Mouse (Mus musculus) erythroblast, embryonic 14.5 days (primary cell): ENCODE data around the gene Atoh7. TPM values are rescaled to one million over a fixed set of nuclear protein-coding genes. Genes with fewer than 3 reads are reported as not detected.

Source experiments
- H3K27me3 ChIP-seq: 2 replicates; pipeline ENCODE4 v1.6.1; 2012; ENCODE audit warnings: inconsistent platforms; ENCODE audit not compliant: control insufficient read depth
- H3K36me3 ChIP-seq: 2 replicates; pipeline ENCODE4 v1.6.1; 2012; ENCODE audit warnings: mild to moderate bottlenecking, inconsistent platforms; ENCODE audit not compliant: control insufficient read depth
- H3K4me1 ChIP-seq: 2 replicates; pipeline ENCODE4 v1.6.1; 2012; ENCODE audit warnings: inconsistent platforms; ENCODE audit not compliant: control insufficient read depth
- H3K4me3 ChIP-seq: replicated peaks from 2 replicates; pipeline ENCODE3; 2012; ENCODE audit warnings: moderate library complexity, mild to moderate bottlenecking, inconsistent platforms
- H3K9me3 ChIP-seq: 2 replicates; pipeline ENCODE4 v1.6.1; 2012; ENCODE audit warnings: low read length, inconsistent platforms, mixed read lengths; ENCODE audit not compliant: control insufficient read depth
- GATA1 ChIP-seq: IDR thresholded peaks from 2 replicates; pipeline ENCODE4 v1.6.1; 2012; ENCODE audit warnings: low read length, inconsistent platforms, mixed read lengths
- TAL1 ChIP-seq: IDR thresholded peaks from 3 replicates; pipeline ENCODE4 v1.6.1; 2012; ENCODE audit warnings: low read length, inconsistent platforms, mixed read lengths
- polyA plus RNA-seq: library from polyadenylated mRNA; stranded (reverse); fragments of >175 nt; gene quantifications from 2 replicates; pipeline ENCODE4 v1.2.3, GENCODE M21; 2012

Atoh7 gene
- polyA plus RNA-seq, 1 experiment: not detected

DNA sequence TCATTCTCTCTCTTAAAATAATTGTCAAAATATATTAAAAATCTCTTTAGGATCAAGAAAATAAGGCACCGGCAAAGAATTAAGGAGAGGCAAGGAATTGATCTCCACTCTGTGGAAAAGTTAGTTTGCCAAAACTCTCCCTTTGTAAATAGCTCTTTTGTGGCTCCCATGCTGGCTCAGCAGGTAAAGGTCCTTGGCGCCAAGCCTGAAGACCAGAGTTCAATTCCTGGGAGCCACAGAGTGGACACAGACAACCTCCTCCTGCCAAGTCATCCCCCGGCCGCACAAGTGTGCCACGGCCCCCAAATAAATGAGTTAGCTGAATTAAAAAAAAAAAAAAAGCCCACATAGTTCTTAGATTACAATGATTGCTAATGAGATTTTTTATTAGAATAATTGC lies 36.8 kb upstream of the Atoh7 start:
- H3K4me1 ChIP-seq: no peaks in the 10 kb centered on the region
- H3K27me3 ChIP-seq: no peaks in the 10 kb centered on the region
- no peak overlapping the region for H3K4me3 ChIP-seq
- no peaks in the 10 kb centered on the region for H3K9me3 ChIP-seq
- no peaks in the 10 kb centered on the region for H3K36me3 ChIP-seq
- no peak for TF ChIP-seq TAL1
- no peak for TF ChIP-seq GATA1

DNA sequence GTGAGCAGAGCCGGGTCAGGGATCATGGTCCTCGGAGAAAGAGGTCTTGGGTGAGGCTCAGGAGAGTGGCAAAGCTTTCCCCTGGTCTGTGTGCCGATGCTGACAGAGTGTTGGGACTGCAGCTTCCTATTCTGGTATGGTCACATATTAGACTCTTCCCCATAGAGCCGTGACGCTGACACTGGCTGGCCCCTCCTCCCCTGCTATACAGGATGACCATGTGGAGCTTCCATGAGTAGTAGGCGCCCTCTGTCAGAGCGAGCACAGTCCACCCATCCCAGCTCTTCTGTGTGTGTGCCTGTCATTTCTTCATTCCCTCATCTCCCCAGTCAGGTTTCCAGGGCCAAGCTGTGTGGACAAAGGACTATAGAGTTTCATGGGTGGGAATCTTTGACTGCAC lies 36.1 kb upstream of the Atoh7 start:
- H3K9me3 ChIP-seq: no peaks in the 10 kb centered on the region
- H3K36me3 ChIP-seq: no peaks in the 10 kb centered on the region
- H3K4me3 ChIP-seq: no peak overlapping the region
- no peaks in the 10 kb centered on the region for H3K27me3 ChIP-seq
- no peaks in the 10 kb centered on the region for H3K4me1 ChIP-seq
- TF ChIP-seq GATA1: no peak
- TF ChIP-seq TAL1: no peak

- H3K4me3 ChIP-seq: no peak overlapping the region
- H3K27me3 ChIP-seq: no peaks in the 10 kb centered on the region
- TF ChIP-seq GATA1: no peak
- TF ChIP-seq TAL1: no peak
- no peaks in the 10 kb centered on the region; the same call in 1 of the 2 replicates for H3K36me3 ChIP-seq
- H3K4me1 ChIP-seq: no peaks in the 10 kb centered on the region
- no peaks in the 10 kb centered on the region for H3K9me3 ChIP-seq
These were observed 34.9 kb upstream of the Atoh7 start for GRCm38 (mm10) chr10:63064516-63064915.

GRCm38 (mm10) chr10:63065561-63065960 lies 33.9 kb upstream of the Atoh7 start:
- no peaks in the 10 kb centered on the region for H3K4me1 ChIP-seq
- no peak for TF ChIP-seq TAL1
- no peak for TF ChIP-seq GATA1
- H3K9me3 ChIP-seq: no peaks in the 10 kb centered on the region
- H3K4me3 ChIP-seq: no peak overlapping the region
- no peaks in the 10 kb centered on the region for H3K27me3 ChIP-seq
- H3K36me3 ChIP-seq: no peaks in the 10 kb centered on the region; the same call in 1 of the 2 replicates

DNA sequence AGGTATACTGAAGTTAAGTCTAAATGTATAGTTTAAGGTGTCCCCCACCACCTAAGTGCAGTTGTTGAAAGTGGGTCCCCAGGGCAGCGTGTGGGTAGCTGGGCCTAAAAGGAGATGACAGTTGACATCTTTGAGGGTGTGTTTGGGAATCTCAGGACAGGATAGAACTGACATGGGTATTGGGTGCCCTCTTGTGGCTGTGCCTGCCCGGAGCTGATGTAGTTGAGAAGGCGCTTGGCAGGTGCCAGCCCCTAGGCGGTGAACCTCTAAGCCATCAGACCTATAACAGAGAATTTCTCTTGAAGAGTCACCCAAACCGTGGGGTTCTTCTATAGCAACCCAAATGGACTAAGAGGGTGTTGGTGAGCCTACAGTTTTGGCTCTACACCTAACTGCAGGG lies 33.5 kb upstream of the Atoh7 start:
- Histone ChIP-seq H3K36me3 (no peaks in the 10 kb centered on the region; the same call in 1 of the 2 replicates), H3K27me3 (no peaks in the 10 kb centered on the region), H3K9me3 (no peaks in the 10 kb centered on the region), H3K4me1 (no peaks in the 10 kb centered on the region), H3K4me3 (no peak overlapping the region)
- TF ChIP-seq TAL1 (no peak), GATA1 (no peak)

- Histone ChIP-seq H3K27me3 (peaks cover 21% of the 10 kb centered on the region), H3K4me1 (peaks cover 17% of the 10 kb centered on the region), H3K9me3 (no peaks in the 10 kb centered on the region), H3K4me3 (no peak overlapping the region), H3K36me3 (no peaks in the 10 kb centered on the region)
- TF ChIP-seq GATA1 (peak; percentile 49), TAL1 (no peak)
These were observed 13.1 kb upstream of the Atoh7 start for GRCm38 (mm10) chr10:63086304-63086703.

DNA sequence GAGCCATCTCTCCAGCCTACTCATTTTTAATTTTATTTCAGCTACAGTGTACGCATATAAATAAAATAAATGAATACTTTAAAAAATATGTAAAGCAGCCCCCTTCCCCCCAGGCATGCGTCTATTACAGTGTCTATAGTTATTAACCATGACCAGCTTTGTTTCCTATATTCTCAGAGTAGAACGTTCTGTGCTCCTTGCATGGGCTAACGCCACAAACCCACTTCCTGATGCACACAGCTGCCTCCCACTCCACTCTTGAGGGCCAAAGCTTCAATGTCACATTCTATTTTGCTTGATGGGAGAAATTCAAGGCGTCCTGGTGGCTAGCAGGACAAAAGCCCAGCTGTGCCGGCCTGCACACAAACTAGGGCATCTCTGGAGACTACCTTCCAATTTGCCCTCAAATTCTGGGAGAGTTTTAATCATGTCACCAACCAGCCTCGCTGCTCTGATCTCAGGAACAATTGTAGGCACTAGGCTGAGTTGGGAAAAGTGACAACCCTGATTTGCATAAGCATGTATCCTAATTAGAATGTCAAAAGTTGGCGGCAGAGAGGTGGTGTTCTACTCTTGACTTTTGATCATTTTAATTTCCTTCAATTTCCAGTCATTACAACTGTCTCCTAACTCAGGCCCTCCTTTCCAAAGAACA lies 10.2 kb upstream of the Atoh7 start:
- TF ChIP-seq GATA1 (no peak), TAL1 (no peak)
- Histone ChIP-seq H3K4me3 (no peak overlapping the region), H3K4me1 (peaks cover 11% of the 10 kb centered on the region), H3K9me3 (no peaks in the 10 kb centered on the region), H3K27me3 (peaks cover 21% of the 10 kb centered on the region), H3K36me3 (no peaks in the 10 kb centered on the region)

GRCm38 (mm10) chr10:63089758-63090571 lies 9.5 kb upstream of the Atoh7 start:
- no peaks in the 10 kb centered on the region for H3K9me3 ChIP-seq
- peaks cover 11% of the 10 kb centered on the region for H3K4me1 ChIP-seq
- H3K36me3 ChIP-seq: no peaks in the 10 kb centered on the region
- TF ChIP-seq TAL1 (no peak), GATA1 (no peak)
- H3K27me3 ChIP-seq: peaks cover 21% of the 10 kb centered on the region
- H3K4me3 ChIP-seq: no peak overlapping the region

DNA sequence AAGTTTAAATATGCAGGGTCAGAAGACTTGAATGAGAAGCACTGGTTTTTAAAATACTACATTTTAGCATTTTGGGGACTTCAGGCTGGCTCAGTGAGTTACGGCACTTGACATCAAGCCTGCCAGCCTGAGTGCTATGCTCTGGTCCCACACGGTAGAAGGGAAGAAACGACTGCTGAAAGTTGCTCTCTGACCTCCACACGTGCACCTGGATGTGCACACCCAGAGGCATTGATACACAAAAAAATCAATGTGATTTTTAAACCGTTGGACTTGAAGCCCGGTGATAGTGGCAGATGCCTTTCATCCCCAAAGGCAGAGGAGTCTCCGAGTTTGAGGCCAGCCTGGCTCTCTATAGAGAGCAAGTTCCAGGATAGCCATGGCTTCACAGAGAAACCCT lies 7.5 kb upstream of the Atoh7 start:
- TF ChIP-seq GATA1 (no peak), TAL1 (no peak)
- Histone ChIP-seq H3K36me3 (no peaks in the 10 kb centered on the region), H3K9me3 (no peaks in the 10 kb centered on the region), H3K4me3 (no peak overlapping the region), H3K27me3 (peaks cover 21% of the 10 kb centered on the region), H3K4me1 (peaks cover under 1% of the 10 kb centered on the region)
